13 mouse cellular contexts compared by ENCODE assay signal in the genomic region with DNA sequence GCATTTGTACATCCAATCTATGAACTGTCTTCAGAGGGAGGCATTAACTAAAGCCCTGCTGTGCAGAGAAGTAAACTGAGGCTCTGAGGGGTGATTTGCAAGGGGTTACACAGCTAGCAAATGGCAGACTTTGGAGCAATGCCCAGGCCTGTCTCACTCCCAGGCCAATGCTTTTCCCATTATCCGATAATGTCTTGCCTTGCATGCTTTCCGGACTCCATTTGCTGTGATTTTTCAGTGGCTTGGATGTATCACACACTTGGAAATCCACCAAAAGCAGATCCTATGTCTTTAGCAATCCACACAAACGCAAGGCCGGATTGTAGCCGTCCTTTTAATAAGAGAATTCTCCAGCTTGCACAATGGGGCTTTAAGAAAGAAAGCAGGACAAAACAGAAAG.
"Had no signal": no experiment of that assay in that cellular context is flagged by ENCODE, and none has a peak within 500 bp of the region (broad histone marks: within the 10 kb centered on the region; RNA-seq: fewer than 3 reads in every experiment).

No protein-coding gene starts in this region.

- H3K27me3 ChIP-seq: limb, embryonic 15.5 days; liver, embryonic 12.5 days; lung, embryonic 15.5 days; midbrain, embryonic 12.5 days had no signal

- ATAC-seq: liver, embryonic 12.5 days; midbrain, embryonic 16.5 days had no signal

- H3K4me1 ChIP-seq: limb, embryonic 15.5 days; lung, embryonic 15.5 days; midbrain, embryonic 12.5 days had no signal

- H3K27ac ChIP-seq: layer of hippocampus, adult 2 months; limb, embryonic 15.5 days; liver, embryonic 12.5 days; lung, embryonic 15.5 days; midbrain, embryonic 12.5 days had no signal

- H3K9ac ChIP-seq: limb, embryonic 15.5 days; liver, embryonic 12.5 days; lung, embryonic 15.5 days; midbrain, embryonic 12.5 days had no signal

- H3K4me3 ChIP-seq: layer of hippocampus, adult 2 months; limb, embryonic 15.5 days; liver, embryonic 12.5 days; lung, embryonic 15.5 days; midbrain, embryonic 12.5 days had no signal

- DNase-seq: kidney, adult 18-20 months; kidney, postnatal 10 days; kidney, postnatal 4 days; left cerebral cortex, postnatal 4 days; right cerebral cortex, adult 18-20 months; right cerebral cortex, postnatal 25 days; thymus, postnatal 36 days had no signal

- H3K9me3 ChIP-seq: limb, embryonic 15.5 days; liver, embryonic 12.5 days; lung, embryonic 15.5 days; midbrain, embryonic 12.5 days had no signal

- H3K36me3 ChIP-seq: limb, embryonic 15.5 days; liver, embryonic 12.5 days; lung, embryonic 15.5 days; midbrain, embryonic 12.5 days had no signal

- H3K4me2 ChIP-seq: limb, embryonic 15.5 days; liver, embryonic 12.5 days; lung, embryonic 15.5 days; midbrain, embryonic 12.5 days had no signal
